Mouse (Mus musculus): ENCODE measurements around the gene Ppcs.

DNA sequence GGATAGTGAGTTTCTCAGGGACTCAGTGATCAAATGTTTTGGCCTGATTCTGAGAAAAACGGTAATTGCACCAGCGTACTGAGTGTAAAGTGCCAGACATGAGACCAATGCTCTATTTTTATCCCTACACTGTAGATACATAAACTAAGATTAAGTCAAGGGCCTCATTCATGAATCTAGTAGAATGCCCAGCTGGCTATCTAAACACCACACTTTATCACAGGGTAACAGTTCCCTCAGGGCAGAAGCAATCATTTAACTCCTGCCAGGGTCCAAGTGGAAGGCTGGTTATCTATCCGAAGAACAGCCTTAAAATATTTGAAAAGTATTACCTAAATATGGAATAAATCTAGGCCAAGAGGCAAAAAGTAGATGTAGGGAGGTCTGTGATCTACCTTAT, 4.3 kb downstream of the Ppcs start:
- no peak for TF ChIP-seq POLR2A (IDR thresholded peaks at IDR 0.05; ENCODE audit: insufficient read length, low read depth)
- no peak for TF ChIP-seq POLR2AphosphoS2 (IDR thresholded peaks at IDR 0.05; ENCODE audit: insufficient read length, low read depth)
- TF ChIP-seq E2F4 (IDR thresholded peaks at IDR 0.05; ENCODE audit: insufficient read depth) = no peak
- no peak for TF ChIP-seq TCF12 (IDR thresholded peaks at IDR 0.05; ENCODE audit: insufficient read depth, poor library complexity, severe bottlenecking)
- TF ChIP-seq USF1 (IDR thresholded peaks at IDR 0.05; ENCODE audit: low read depth) = no peak
- no peak for TF ChIP-seq MYOD1 (IDR thresholded peaks at IDR 0.05; ENCODE audit: control insufficient read depth in 1 of 3, insufficient read length in 2 of 3, low read depth in 2 of 3)
- TF ChIP-seq CEBPB (IDR thresholded peaks at IDR 0.05; ENCODE audit: insufficient read depth, poor library complexity, severe bottlenecking) = no peak
- no peak for TF ChIP-seq MAX (IDR thresholded peaks at IDR 0.05; ENCODE audit: low read depth)
- no peak for TF ChIP-seq TCF3 (IDR thresholded peaks at IDR 0.05; ENCODE audit: insufficient read length, low read depth)
- no peak for TF ChIP-seq SRF (IDR thresholded peaks at IDR 0.05; ENCODE audit: control insufficient read depth, insufficient read length, low read depth)
- TF ChIP-seq REST (IDR thresholded peaks at IDR 0.05; ENCODE audit: insufficient read depth, insufficient read length) = no peak
